Mouse (Mus musculus): Measurements from ENCODE around the gene Mmp24. TPM values are rescaled to one million over a fixed set of nuclear protein-coding genes. Genes with fewer than 3 reads are reported as not detected.

Mmp24 gene
- total RNA-seq, 1 experiment from 2014 or later, result 2.6 TPM

DNA sequence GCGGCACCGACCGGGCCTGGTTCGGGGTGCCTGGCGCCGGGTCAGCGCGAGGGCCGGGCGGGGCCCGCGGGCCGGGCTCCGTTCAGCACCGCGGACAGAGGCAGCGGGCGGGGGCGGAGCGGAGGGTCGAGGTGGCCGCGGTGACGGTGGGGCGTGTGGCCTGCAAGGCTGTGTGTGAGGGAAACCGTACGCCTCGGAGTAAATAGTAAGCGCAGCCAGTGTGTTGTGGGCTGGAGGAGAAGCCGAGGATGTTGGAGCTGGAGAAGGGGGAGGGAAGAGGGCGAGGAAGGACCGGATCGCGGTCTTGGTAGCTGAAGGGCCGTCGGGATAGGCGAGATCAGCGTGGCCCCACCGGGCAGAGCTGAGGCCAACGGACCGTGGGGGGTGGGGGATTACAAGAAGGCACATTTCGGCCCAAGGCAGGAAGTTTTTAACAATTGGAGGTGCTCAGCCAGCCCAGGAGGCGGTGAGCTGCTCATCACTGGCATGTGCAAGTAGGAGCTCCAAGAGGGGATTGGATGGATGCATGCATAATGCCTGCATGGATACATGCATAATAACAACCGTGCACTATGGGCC is 632 bp downstream of the Mmp24 start:
- DNase-seq, result peak; percentile 86

DNA sequence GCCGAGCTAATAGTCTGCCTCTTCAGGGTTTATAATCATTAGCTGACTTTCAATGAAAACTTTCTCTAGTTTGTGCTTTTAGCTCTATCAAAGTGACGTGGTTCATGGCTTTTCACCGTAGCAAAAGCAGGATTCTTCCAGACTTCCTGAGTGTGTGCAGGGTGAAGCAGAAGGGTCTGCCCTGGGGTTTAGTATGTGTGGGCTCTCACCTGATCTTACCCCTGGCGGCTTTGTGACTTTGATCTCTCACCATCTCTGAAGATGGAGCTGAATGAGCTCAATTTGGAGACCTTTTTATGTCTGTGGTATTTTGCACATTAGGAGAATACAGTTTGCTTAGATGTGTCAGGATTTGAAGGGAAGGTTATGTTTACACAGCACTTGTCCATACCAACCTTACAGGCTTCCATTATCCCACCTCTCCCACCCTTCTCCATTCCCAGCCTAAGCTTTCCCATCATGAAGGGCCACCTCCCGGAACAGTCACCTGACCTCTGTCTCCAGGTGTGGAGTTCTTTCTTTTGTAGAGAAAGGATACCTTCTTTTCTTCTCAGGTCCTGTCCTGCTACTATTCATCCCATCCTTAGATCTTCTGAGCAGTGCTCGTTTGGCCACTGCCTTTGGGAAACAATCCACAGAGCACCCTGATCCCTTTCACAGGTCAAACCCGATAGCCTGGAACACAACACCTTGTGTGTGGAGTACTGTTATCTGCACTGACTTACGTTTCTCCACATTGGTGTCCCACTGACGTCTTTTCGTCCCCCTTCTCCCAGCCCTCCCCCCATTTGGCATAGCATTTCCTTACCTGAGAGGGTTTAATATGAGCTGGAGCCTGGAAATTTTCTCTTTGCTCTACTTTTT is 1.9 kb downstream of the Mmp24 start:
- no peak for DNase-seq

DNA sequence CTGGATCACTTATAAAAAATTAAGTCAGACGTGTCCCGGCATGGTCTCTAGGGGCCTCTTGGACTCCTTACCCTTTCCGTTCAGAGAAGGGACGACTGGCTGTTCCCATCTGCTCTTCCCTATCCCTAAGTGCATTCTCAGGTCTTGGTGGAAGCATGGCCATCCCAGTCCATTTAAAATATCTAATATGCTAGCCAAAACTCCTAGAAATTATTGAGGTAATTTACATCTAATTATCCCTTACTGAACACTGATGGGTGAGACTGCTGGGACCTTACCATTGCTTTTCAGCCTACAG is 2.5 kb downstream of the Mmp24 start:
- DNase-seq, result no peak

DNA sequence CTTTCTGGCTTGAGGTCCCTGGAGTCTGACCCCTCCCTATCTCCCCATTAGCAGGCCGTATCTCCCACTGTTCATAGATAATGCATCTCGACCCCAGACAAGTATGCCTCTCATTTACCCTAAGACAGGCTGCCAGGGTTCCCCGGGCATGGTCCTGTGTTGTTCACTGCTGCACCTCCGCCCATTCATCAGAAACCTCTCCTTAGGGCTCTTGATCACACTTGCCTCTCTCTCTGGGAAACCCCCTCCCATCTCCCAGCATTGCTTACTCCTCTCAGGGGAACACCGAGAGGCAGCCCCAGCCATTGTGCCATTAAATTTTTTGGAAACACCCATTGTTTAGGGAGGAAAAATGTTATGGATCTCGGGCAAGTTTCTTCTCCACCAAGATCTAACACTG is 2.9 kb downstream of the Mmp24 start:
- no peak for DNase-seq

DNA sequence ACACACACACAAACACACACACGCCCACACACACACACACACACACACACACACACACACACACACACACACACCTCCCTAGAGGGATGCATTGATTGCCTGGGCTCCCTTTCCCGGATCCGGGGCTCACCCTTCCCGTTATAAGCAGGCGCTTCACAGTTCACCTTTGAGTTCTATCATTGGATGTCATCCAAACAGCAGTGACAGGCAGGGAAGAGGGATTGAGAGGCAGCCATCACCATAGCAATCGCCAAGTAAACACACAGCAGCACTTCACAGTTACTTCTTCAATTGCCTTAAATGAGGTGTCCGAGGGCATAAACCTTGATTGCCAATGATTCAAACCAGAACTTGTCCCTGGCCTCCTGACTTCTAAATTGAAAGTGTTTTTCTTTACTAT is 3.9 kb downstream of the Mmp24 start:
- peak; percentile 17 for DNase-seq

DNA sequence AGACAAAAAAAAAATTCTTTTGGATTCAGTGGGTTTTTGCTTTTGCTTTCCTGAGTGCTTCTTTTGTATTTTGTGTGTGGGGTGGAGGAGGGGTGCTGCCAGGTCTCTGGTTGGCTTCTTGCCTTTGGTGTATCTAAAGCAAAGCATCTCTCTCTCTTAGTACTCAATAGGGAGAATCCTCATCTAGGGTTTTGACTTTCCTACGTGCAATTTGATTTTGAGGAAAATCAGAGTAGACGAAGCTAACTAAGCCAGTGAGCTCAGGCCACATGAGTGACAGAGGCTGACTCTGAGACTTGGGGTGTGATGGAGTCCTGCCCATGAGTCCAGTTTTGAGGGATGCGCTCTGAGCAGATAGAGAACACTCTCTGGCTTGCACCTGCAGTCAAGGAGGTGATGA is 4.4 kb downstream of the Mmp24 start:
- no peak for DNase-seq

DNA sequence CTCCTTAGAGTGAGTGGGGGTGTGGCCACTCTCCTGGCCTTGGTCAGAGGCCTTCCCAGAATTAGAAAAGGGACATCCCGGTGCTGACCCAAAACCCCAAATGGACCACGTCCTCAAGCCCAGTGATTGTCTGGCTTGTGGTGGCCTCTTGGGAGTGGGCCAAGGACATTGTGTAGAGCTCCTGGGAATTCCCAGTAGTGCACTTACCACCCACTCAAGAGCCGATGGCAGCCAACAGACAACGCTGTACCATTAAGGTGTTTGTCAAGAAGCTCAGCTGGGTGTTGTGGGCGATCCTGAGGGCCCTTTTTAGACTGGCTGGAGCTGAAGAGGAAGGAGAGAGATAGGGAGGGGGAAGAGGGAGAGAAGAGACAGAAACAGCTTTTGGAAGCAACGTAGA is 9.4 kb downstream of the Mmp24 start:
- no peak for DNase-seq

DNA sequence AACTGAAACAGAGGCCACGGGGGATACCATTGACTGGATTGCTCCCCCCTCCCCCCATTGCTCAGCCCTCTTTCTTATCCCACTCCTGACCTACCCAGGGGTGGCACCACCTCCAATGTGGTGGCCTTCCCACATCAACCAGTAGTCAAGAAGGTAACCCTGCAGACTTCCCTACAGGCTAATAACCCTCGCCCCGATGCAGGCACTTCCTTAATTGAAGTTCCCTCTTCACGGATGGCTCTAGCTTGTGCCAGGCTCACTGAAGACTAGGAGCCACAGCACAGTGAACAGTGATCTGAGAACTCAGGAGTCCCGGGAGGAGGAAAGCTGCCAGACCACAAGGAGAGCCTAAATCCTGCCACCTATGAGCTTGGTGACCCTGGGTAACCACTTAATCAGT is 11.8 kb downstream of the Mmp24 start:
- DNase-seq, result no peak

DNA sequence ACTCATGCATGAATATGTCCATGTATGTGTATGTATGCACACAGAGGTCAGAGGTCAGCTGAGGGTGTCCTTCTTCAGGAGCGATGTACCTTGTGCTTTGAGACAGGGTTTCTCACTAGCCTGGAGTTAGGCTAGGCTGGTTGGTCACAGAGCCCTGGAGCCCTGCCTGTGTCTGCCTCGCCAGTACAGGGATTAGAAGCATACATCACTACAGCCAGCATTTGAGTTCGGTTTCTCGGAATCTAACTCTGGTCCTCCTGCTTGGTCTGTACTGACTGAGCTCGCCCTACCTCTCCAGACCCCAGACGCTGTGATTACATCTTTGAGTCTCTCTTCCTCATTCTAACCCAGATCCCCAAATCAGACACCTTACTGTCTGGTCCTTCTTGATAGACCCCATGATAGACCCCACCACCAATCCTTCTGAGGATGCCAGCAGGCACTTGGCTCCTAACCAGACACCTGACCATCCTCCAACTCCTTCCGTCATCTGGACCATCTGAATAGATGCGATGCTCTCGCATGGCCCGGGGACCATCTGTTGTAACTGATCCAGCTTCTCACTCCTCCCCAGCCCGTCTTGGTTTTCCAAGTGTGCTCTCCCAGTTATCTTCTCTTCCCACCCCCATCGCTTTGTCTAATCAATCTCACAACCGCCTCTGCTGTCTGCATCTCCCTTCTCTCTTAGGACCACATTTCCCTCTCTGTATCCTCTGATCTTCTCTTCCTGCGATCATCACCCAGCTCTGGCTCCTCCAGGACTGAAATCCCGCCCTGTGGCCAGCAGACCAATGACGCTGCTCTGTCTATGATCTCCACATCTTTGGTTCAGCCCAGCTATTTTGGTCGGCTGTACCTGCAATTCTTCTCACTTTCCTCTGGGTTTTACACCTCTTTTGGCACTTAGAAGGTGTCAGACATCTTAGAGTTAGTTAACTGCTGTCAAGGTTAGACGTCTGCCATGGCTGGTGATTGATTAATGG is 13.1 kb downstream of the Mmp24 start:
- no peak for DNase-seq

DNA sequence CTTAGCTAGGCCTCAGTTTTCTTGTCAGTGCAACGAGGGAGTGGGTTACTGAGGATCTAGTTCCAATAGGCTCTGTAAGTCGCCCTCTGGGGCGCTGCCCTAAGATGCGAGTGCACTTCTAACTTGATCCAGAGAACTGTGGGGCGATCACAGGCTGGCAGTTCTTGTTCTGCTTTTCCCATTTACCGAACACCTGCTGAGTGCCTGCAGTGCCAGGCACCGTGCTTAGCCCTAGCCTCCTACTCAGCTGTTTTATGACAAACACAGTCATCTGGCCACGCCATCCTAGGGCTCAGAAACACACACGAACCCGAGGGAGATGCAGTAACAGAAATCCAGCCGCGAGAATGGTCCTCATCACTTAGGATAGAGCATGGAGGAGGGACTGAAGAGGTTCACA is 17.8 kb downstream of the Mmp24 start:
- DNase-seq, result no peak

DNA sequence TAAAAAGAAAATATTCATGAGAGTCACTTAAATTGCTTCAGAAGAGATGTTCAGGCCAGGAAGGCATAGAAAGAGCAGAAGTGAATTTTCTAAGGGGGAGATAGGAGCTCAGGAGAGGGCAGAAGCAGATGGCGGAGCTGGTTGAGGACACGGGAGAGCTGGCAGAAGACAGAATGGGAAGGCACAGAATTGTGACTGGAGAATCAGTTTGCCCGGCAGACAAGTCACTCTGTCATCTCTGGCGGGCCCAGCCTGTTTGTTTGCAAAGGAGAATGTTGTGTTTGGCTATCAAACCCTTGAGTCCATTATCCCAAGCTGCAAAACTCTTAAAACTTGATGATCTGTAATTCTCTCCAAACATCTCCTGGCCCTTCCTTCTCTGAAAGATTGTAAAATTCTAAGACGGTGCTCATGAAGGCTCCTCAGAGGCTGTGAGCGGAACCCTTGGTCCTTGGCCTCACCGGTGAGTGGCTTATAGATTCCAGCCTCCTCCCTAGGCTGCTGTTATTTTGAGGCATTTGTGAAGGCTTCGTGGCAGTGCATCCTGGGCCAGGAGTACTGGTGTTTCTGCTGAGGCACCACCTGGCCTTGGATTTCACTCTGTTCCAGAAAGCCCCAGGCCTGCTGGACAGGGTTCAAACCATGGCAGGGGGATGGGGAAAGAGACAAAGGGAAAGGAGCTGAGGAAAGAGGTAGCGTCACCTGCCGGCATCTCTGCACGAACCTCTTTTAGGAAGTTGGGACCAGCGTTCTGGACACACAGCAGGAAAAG is 19.7 kb downstream of the Mmp24 start:
- DNase-seq, result no peak

DNA sequence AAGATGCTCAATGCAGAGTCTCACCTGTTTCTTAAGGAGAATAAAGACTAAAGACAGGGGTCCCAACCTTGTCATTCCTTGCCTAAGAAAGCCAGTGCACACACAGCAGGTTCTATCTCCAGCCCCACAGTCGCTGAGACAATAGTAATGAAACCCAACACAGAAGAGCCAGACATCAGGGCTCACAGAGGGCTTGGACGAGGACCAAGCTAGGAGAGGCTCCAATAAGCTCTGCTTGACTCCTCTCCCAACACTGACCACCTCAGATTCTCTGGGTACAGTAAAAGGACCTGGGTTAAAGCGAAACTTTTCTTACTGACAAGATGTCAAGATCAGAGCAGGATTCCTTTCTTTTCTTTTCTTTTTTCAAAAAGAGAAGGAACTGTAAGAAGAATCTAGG is 23.5 kb downstream of the Mmp24 start:
- DNase-seq, result no peak

DNA sequence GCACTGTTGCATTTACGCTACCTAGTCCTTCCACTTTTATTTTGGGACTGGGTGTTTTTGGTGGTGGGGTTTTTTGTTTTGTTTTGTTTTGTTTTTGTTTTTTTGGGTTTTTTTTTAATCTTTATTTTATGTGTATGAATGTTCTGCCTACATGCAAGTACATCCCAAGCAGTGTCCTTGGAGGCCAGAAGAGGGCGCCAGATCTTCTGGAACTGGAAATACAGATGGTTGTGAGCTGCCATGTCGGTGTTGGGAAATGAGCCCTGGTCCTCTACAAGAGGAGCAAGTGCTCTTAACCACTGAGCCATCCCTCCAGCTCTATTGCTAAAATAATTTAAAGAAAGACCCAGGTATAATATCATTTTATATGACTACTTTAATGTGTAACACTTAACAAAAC is 27.6 kb downstream of the Mmp24 start:
- DNase-seq, result peak; percentile 45

DNA sequence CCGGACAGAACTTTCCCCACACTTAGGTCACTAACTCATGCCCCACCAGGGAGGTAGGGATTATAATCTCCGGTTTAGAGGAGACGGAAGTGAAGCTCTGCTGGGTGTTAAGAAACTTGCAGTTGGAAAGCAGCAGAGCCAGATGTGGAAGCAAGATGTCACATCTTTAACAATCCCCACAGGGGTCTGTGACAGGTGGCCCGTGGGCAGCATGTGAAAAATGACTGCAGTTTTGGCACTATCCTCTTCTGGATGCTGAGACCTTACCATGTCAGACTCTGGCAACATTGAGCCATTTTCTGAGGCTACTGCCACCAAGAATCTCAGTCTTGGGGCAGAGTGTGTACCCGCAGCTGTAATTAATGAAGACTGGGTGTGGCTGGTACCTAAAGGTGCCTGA is 28.9 kb downstream of the Mmp24 start:
- no peak for DNase-seq

DNA sequence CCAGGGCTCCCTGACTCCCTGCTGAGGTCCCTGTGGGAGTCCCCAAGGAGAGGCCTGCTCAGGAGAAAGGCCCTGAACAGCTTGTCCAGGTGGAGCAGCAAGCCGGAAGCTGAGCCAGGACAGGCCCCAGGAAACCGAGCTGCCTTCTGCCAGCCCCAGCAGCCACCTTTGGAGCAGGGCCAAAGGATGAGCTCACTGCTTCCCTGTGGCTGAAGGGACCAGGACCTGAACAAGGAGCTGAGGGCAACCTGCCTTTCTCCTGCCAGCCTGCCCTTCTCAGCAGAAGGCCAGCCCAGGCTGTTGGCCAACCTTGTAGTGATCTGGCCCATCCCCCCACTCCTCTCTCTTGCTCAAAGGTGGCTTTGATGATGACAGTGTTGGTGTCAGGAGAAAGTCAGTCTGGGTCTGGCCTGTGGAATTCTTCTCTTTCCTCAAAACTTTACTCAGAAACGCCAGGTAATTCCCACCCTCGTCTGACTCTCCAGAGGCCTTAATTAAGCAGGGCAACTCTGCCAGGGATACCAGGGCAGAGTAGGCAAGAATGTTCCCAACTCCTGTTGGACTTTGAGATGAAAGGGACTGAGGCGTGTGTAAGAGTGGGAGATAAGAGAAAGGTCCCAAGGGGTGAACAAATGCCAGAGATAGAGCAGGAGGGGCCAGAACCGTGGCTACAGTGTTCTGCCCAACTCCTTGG is 30.2 kb downstream of the Mmp24 start:
- peak; percentile 92 for DNase-seq

DNA sequence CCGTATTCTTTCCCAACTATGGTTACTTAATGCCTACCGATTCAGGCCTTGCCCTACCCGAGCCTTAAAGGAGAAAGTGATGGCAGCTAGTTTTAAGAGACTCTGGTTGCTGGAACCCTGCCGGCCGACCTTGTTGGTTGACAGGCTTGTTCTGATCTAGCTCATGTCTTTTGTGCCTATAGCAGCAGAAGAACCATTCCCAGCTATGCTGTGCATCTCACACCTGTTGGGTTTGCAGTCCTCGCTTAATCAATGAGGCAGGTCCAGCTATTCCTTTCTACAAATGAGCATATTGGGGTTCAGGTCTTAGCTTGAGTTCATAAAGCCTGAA is 30.7 kb downstream of the Mmp24 start:
- no peak for DNase-seq

DNA sequence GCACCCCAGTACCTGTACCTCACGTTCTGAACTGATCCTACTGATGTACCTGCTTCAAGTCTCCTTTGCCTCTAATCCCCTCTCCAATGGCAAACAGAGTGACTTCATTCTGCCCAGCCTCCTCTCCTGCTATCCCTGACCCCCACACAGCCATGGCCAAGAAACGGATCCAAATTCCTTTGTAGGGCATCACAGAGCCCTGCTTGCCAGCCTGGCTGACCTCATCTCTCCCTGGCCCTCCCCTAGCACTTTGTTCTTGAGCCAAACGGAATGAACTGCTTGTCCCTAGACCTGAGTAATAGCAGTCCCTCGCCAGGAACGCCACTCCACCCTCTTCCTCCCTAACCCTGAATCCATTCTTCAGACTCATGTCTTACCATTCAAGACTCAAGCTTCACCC is 31.4 kb downstream of the Mmp24 start:
- peak; percentile 89 for DNase-seq

DNA sequence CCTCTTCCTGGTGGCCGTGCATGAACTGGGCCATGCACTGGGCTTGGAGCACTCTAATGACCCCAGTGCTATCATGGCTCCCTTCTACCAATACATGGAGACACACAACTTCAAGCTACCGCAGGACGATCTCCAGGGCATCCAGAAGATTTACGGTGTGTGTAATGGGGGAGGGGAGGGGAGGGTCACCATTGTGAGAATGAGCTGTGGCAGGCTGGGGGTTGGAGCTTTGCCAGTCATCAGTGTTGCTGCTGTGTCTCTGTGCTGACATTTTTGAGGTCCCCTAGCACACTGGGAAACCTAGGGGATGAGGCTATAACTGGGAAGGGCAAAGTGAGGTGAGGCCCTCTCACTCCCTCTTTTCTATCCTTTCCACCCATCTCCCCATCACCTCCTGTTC is 32.3 kb downstream of the Mmp24 start:
- no peak for DNase-seq

DNA sequence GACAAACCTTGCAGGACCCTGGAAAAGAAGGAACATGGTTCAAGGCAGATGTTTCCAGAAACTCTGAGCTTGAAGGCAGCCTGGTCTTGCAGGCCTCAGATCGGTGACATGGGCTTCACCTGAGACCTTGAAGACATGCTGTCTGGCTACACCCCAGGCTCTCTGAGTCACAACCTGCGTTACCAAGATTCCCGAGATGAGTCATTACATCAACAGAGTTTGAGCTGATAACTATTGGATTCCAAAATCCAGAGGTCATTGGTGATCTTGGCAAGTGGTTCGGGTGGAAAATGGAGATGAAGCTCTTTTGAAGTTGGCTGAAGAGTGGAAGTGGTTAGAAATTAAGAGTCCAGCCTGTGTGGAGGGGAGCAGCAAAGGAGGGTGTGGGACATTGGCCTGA is 34.5 kb downstream of the Mmp24 start:
- peak; percentile 65 for DNase-seq

DNA sequence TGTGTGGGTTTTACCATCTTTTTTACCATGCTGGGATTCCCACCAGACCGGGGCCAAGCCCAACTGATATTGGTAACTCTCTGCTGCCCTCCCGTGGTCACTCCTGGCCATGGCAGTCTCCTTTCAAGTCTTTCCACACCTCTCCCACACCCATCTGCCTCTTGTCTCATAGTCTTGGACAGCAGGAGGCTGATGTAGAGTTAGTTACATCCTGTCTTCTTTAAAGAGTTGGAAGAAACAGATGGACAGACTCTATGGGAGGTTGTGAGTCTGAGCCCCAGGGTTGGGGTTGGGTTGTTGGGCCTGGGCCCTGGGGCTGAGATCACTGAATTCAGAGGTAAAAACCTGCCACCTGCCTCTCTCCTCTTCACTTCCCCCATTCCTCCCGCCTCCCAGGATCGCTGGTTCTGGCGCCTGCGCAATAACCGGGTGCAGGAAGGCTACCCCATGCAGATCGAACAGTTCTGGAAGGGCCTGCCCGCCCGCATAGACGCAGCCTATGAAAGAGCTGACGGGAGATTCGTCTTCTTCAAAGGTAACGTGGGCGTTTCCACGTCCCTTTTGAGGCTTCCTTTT is 36.8 kb downstream of the Mmp24 start:
- peak; percentile 91 for DNase-seq

DNA sequence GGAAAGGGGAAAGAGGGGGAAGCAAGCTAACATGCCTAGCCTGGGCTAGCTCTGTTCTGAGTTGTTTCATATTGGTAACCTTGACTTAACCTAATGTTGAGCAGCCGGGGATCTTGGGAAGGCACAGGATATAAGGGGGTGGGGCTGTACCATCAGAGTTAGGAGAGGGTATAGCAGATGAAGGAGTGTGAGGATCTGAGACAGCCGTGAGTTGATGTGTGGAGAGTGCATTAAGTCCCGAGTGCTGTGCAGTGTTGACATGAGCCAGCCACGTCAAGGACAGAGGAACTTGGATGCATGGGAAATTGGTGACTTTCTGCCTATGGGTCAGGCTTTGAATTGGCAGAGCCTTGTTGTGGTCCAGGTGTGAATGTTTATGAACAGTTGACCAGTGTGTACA is 37.5 kb downstream of the Mmp24 start:
- no peak for DNase-seq

DNA sequence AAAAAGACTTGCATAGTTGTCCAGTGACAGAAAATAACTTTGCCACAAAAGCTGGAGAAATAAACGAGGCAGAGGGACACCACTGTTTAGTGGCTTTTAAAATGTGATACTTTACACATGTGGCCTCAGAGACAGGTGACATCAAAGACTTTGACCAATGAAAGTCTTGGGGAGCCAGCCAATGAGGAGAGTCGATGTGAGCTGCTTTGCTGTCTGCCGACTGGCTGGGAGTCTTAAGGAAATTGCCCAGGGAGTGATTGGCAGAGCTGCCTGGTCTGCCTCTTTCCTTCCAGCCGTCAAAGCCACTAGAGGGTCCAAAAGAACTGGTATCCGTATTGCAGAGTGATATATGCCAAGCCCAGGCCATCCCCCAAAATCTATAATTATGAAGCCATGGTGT is 39.7 kb downstream of the Mmp24 start:
- DNase-seq, result no peak

Measured in adrenal gland, postnatal 14 days (tissue).